Mouse (Mus musculus) right cerebral cortex, postnatal 14 days (tissue): ENCODE measurements around the gene Rasgrf1.

Experiments
- DNase-seq: peaks from one replicate; pipeline ENCODE4 v3.0.0; 2022

Rasgrf1 gene

DNA sequence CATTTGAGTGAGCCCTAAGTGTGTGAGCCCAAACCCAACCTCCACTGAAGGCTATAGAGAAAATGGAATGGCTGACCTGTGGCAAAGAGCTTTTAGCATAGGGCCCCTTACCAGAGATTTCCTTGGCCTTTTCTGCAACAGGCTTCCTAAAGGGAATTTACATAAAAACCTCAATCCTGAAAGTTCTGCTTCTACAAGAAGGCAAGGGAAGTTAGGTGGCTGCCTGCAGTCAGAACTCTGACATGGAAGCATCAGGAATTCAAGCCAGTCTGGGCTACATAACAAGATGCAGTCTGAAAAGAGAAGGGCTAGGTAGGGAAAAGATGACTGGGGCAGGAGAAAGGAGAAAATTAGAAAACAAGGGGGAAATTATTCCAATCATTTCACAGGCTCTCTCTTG, 1.8 kb upstream of the Rasgrf1 start:
- no peak for DNase-seq

DNA sequence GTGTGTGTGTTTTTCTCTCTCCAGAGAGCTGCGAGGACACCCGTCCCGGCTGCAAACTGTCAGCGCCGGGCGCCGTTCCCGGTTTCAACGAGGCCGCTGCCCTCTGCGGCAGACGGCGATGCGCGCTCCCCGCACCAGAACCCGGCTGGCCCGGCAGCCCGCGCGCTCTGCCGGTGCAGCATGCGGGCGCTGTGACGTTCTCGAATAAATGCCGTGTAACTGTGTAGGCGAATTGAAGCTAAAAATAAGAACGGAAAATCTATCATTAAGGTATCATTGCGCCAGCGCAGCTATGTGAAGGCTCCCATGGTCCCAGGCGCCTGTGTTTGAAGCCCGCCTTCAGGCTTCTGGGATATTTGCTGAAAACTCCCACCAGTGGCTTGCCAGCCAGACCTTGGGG, 1.1 kb upstream of the Rasgrf1 start:
- DNase-seq, result peak; percentile 58

DNA sequence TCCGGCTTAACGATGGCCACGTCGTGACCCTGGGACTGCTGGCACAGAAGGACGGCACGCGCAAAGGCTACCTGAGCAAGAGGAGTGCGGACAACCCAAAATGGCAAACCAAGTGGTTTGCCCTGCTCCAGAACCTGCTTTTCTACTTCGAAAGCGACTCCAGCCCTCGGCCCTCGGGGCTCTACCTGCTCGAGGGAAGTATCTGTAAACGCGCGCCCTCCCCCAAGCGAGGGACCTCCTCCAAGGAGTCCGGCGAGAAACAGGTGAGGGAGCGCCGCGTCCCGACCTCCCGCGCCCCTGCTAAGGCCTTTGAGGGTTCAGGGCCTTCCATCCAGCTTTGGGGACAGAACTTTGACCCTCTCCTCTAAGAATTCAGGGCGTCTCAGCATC, 298 bp downstream of the Rasgrf1 start:
- DNase-seq, result no peak

DNA sequence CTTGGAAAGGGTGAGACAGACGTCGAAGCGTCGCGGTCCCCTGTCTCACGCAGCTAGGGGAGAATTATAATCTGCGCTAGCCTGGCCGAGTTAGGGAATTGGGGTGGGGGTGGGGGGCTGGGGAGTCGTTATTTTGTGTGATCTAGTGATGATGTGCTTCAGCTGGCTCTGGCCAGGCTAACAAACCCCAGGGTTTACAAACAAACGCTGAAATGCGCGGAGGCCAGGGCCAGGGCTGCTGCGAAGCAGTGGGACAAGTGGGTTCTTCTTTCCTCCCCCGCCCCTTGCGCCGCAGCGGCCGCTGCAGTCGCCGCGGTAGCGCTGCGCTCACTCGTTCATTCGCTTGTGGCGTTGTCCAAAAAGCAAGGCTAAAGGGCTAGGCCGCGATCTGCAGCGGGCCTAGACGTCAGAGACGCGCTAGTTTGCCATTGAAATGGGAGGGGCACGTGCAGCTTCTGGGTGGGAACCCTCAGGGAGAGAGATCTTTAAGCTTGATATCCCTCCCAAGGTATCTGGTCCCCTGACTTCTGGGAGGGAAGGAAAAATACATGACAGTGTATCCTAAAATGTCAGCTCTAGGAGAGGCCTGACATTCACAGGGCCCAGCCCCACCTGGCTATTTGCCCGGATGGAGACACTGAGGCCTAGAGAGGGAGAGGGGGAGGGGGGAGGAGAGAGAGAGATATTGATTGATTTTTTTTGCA, 1.2 kb downstream of the Rasgrf1 start:
- DNase-seq, result peak; percentile 42

DNA sequence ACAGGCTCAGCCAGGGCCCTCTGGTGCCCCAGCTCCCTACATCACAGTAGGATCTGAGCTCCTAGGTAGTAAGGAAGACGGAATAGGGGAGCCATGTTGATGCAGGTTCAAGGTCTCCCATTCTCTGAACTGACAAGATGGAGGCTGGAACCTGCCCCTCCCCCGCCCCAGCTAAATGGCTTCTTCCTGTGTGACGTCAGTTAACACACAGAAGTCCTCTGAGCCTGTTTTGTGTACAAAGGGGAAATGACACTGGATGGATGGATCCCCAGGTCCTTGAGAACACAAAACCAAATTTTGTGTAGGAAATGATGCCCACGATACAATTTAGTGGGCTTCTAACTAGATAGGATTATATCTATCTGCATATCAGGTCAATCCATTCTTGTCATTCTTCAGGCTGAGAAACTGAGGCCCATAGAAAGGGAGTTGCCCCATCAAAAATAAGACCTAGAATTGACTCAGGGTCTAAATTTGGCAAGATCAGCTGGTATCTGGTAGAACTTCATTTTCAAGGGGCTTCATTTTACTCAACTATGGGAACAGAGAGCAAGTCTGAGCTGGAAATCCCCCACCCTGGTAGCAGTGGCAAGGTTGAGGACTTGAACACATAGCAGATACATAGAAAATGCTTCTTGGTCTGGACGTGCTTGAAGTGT, 2.3 kb downstream of the Rasgrf1 start:
- no peak for DNase-seq

DNA sequence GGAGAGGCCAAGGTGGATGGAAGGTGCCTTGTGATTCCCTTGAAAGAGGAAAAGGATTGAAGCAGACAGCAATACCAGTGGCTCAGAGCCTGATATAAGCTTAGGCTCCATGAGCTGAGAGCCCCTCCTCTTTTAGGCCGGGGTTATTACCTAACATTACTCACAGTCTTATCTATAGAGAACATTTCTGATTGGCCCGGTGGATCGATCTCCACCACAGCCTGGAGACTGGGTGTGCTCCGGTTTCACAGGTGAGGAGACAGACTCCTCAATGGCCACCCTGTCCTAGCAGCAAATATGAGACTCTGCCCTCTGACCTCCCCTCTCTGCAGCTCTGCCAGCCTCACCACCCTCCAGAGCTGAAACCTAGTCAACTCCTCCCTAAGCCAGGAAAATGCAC, 3.4 kb downstream of the Rasgrf1 start:
- DNase-seq, result no peak

DNA sequence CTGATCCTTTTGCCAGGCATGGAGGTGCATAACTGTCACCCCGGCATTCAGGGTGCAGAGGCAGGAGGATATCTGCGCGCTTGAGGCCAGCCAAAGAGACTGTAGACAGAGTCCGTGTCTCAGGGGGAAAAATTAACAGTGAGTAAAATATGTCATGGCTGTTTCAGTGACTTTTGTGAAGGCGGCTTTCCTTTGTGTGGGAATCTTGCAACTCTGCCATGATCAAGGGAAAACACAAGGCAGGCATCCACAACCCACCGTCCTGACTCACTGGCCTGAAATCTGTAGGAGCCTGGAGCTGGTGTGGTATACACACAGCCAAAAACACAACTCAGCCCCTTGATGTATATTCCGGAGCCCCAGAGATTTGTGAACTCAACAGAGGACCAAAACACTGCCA, 6.8 kb downstream of the Rasgrf1 start:
- no peak for DNase-seq

DNA sequence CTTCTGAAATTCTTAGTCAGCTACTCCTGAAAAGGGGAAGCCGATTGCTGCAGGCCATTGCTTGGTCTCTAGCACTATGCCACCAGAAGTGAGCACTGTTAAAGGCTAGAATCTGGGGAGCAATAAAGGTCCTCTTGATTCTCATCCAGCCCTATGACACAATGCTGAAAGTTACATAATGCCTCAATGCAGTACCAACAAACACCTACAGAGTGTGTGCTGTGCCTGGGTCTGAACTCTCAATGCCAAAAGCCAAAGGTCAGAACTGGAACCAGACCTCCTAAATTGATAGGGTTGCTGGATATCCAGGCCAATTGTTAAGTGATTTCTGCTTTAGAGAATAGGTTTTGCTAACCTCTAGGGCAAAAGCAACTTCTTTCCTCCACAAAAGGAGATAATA, 7.7 kb downstream of the Rasgrf1 start:
- no peak for DNase-seq

DNA sequence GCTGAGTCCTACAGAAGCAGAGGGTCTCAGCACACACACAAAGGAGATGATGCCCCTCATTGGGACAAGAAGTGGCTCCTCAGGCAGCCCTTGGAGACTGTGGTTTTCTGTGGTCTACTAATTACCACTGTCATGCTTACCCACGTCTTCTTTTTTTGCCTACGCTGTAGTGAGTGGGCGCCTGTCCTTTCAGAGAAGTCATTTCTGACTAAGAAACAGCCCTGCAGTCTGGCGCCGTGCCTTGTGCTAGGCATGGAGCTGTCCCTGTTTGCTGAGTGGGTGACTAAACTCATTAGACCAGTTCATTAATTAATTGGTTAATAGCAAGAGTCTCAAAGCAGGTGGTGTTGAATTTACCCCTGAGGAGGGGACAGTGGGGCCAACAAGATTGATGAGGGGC, 9.1 kb downstream of the Rasgrf1 start:
- peak; percentile 56 for DNase-seq

DNA sequence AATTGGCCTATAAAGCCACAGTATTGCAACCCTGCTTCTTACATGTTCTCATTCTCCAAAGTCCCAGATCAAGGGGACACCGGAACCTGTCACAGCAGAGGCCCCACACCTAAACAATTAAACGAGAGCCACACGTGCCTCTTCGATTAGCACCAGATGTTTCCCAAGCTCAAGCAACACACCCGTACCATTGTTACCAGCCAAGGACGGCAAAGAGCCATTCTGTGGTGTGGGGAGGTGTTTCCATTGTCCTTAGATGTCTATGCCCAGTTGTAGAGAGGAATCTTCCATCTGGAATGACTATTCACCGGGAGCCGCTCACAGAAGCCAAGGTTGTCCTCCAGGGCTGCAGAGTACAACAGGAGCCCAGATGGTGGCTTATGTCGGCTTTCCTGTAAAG, 11.4 kb downstream of the Rasgrf1 start:
- no peak for DNase-seq

DNA sequence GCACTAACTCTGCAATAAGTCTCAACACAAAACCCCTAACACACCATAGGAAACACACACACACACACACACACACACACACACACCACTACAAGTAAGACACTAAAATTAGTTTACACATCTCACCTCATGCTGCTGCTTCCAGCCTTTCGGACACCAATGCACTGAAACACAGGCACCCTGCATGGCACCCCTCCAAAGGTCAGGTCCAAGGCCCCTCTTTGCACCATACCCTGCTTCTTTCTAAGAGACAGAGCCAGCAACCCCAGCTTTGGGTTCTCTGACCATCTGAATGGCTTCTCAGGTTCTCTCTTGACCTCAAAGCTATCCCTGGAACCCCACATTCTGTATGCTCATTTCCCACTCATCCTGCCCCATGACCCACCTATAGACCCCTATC, 13.0 kb downstream of the Rasgrf1 start:
- no peak for DNase-seq

DNA sequence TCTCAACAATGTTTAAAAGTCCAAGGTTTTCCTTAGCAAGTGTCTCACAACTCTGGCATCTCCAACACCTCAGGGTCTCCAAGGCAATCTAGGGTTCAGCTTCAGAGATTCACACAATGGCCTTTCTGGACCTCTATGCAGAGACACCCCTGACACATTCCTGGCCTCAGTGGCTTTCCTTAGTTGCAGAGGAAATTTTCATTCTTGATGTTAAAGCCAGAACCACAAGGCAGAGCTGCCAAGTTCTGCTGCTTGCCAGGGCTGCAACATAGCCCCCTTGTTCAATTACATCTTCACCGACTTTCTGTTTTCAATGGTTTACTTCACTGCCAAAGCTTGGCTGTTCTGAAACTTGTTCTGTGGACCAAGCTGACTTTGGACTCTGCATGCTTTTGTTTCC, 15.1 kb downstream of the Rasgrf1 start:
- no peak for DNase-seq

DNA sequence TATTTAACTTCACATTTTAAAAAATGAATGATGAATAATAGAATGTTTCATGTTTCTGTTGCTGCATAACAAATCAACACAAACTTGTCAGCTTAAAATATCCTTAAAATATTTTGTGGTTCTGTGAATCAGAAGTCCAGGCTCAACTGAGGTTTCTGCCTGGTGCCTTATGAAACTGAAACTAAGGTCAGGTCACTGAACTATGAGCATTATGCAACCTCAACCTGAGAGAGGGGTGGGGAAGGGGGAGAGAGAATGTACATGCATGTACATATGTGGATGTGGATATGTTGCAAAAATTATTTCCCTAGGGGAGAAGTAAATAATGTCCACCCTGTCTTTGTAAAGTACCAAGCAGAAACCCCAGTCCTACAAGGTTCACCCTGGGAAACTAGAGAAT, 18.8 kb downstream of the Rasgrf1 start:
- DNase-seq, result no peak

DNA sequence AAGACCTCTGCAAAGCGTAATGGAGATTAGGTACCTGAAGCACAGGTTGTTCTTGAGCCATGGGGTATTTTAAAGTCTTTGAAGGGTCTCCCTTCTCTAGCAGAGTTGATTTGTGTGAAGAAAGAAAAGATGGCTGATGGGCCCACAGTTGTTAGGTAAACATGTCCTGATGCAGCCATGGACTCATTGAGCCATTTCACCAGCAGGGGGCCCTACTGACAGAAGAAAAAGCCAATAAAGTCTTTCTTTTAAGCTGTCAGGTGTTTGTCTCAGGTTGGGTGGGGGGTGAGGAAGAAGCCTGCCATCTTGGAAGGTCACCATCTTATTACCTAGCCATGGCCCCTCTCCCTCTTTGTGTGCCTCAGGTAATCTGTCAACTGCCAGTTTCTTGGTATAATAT, 30.7 kb downstream of the Rasgrf1 start:
- no peak for DNase-seq

DNA sequence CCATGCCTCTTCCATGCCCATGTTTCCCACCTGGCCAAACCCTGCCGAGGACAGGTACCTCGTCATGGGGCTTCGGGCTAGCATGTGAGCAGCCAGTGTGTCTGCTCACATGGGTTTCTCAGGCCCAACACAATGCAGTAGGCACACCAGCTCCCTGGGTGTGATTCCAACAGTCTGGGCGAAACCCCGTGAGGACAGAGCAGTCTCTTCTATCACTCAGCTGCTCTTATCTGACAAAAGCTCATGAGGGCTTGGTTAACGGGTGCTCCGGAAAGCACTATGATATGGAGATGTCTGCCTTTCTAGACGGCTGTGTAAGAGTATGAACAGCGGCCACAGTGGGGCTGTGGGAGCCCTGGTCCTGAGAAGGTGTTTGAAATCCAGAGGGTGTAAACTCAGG, 37.1 kb downstream of the Rasgrf1 start:
- no peak for DNase-seq

DNA sequence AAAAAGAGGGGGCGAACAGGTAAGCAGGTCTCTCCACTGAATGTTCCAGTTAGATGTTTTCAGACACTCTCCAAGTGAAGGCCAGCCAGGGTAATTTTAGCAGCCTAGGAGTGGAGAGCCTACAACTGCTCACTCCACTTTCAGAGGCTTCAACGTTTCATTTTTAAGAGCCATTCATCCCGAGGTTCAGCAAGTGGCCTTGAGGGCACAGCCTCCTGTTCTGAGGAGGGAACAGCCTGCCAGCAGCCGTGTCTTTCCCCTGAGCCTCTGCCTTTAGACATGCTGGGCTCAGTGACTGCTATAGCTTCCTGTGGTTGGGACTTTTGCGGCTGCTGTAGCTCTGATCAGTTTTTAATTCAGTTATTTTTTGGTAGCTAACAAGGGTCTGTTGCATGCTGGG, 38.9 kb downstream of the Rasgrf1 start:
- DNase-seq, result no peak

DNA sequence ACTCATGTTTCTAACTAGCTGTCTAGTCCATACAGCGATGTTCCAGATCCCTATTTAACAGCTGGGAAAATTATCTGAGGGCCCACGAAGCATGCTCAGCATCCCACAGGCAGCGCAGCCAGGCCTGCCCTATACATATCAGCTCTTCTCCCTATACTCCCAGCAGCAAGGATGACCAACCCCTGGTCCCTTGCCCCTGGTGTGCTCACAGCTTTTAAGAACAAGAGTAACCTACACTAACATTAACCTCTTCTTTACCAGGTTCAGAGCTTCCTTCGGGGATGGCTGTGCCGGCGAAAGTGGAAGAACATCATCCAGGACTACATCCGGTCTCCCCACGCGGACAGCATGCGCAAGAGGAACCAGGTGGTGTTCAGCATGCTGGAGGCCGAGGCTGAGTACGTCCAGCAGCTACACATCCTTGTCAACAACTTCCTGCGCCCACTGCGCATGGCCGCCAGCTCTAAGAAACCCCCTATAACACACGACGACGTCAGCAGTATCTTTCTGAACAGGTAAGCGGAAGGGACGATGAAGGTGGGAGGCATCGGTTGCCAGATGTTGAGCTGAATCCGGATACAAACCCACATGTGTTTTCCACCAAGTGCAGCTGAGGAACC, 44.0 kb downstream of the Rasgrf1 start:
- no peak for DNase-seq

DNA sequence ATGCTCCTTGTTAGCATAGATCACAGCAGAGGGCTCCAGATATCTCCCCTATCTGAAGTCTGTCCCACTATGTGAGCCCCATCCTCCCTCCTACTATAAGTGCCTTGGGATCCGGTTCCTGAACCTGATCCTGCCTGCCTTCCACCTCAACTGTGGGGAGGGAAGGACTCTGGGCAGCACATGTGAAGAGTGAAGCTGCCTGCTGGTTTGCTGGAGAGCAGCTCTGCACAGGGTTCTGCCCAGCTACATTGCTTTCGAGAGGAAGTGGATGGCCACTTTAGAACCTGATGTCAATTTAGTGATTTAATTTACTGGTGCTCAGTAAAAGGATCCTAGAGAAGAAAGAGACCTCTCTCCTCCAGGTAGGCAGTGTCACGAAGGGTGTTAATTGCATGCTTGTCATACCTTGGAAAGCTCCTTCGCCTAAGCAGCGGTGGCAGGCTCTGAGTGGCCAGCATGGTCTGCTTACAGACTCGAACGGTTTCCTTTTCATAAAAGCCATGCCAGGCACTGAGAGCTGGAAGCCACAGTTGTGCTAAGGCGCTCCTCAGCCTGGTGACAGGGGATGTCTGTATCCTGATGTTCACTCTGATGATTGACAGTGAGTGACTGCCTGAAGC, 45.3 kb downstream of the Rasgrf1 start:
- no peak for DNase-seq

DNA sequence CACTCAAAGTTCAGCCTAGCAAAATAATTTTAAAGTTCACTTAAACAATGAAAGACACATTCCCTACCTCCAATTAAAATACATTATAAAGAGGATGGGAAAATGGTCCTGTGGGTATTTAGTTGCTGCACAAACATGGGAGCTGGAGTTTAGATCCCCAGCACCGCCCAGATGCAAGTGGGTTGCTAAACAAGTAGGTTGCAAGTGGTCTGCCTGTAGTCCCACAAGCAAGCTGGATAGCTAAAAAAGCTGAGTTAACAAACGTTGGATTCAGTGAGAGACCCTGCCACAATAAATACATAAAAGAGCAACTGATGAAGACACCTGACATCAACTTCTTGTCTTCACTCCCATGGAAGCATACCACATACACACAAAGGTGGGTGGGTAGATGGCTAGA, 49.3 kb downstream of the Rasgrf1 start:
- no peak for DNase-seq

DNA sequence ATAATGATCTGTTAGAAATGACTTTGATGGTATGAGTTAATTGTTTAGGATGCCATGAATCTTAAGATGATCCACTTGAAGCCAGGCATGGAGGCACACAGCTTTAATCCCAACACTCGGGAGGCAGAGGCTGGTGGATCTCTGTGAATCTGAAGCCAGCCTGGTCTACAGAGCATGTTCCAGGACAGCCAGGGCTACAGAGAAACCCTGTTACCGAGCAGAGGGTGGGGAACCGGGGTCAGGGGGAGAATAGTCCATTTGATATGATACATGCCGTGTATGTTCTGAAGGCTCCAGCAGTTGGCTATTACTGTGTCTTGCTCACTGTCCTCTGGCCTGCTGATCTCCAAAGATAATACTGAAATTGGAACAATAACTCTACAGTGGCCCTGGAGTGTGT, 54.4 kb downstream of the Rasgrf1 start:
- DNase-seq, result no peak

DNA sequence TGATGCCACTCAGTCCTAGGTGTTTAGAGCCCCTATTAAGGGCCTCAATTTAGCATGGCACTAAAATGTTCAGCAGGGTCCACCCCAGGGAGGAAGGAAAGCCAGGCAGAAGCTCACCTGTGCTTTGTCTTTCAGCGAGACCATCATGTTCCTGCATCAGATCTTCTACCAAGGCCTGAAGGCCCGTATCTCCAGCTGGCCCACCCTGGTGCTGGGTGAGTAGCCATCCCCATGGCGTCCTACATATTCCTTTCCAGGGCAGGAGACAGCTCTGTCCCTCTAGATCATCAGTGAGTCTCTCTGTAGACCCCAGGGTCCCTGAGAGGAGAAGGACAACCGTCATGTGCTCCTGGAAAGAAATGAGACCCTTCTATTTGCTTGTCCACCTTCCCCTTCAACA, 58.0 kb downstream of the Rasgrf1 start:
- no peak for DNase-seq

DNA sequence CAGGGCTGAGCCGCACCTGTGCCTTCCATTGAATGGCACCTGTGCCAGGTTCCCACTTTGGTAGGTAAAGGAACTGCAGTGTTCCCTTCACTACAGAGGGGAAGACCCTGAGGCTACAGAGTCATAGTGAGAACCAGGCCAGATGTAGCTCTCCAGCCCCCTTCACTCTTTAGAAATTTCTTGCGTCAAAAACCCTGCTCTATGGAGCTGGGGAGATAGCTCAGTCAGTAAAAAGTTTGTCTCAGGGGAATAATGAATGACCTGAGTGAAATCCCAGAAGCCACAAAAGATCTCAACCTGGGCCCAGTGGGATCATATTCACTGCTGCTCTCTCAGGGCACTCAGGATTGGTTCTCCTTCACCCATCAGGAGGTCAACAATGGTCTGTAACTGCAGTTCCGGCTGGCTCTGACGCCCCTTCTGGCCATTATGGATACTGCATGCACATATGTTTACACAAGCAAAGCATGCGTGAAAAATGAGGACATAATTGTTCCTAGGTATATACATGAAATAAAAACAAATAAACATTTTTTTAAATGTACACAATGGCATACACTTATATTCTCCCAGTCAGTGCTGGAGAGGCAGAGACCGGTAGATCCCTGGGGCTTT, 59.2 kb downstream of the Rasgrf1 start:
- no peak for DNase-seq

DNA sequence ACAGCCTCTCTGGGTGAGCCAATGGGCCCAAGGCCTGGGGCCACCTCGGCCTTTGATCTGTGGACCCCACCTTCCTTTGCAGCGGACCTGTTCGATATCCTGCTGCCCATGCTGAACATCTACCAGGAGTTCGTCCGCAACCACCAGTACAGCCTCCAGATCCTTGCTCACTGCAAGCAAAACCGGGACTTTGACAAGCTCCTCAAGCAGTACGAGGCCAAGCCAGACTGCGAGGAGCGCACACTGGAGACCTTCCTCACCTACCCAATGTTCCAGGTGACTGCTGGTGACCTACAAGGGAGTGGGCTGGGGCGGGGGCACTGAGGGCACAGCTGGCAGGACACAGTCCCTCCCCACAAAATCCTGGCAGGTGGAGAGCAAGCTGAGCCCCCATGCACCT, 60.6 kb downstream of the Rasgrf1 start:
- DNase-seq, result no peak
